In the genomic region with DNA sequence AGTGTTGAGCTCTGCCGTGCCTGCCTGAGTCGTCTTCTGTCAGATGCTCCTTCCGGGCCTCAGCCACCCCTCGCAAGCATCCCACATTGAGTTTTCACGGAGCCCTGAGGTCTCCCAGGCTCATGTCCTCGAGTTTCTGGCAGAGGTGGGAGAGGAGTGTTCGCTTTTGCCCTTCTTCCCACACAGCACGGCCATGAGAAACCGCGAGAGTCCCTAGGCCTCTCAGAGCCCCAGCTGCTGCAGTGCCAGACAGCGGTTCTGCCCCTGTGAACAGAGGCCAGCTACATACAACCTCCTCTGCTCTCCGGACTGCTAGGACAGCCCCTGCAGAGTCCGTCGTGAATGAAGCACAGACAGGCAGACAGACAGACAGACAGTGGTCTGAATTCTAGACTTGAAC, we compare ENCODE assay signal across 14 mouse cellular contexts. TPM values are rescaled to one million over a fixed set of nuclear protein-coding genes. Genes with fewer than 3 reads are reported as not detected.
DNase-seq lines count a peak whose midpoint lies in the region; ATAC-seq and TF ChIP-seq lines count a peak whose summit lies in the region.
"Had no signal": no experiment of that assay in that cellular context is flagged by ENCODE, and none has a peak within 500 bp of the region (broad histone marks: within the 10 kb centered on the region; RNA-seq: fewer than 3 reads in every experiment).

No protein-coding gene starts in this region.

- peak; percentile 39 for DNase-seq in embryo, embryonic 10.5 days (ENCODE audit: low spot score)
- DNase-seq in embryo, embryonic 9.5 days (ENCODE audit: extremely low spot score) = no peak
- DNase-seq in layer of hippocampus, adult 2 months (ENCODE audit: low spot score in 2 of 2) = no peak
- no peak for DNase-seq in layer of hippocampus, postnatal 14 days (ENCODE audit: low spot score in 2 of 2)
- no peak for DNase-seq in right cerebral cortex, postnatal 4 days
- DNase-seq: adrenal gland, adult 8-10 months; cerebellum, adult 18-20 months; heart, adult 2 months had no signal

- H3K4me2 ChIP-seq in embryonic facial prominence, embryonic 15.5 days (replicated peaks) = no peak overlapping the region
- no peak overlapping the region for H3K4me2 ChIP-seq in limb, embryonic 15.5 days
- H3K4me2 ChIP-seq: hindbrain, embryonic 15.5 days had no signal

- no peak overlapping the region for H3K9ac ChIP-seq in embryonic facial prominence, embryonic 15.5 days
- no peak overlapping the region for H3K9ac ChIP-seq in limb, embryonic 15.5 days
- H3K9ac ChIP-seq: hindbrain, embryonic 15.5 days had no signal

- TF ChIP-seq CTCF in layer of hippocampus, adult 2 months (conservative IDR thresholded peaks at IDR 0.05) = no peak

- no peak for ATAC-seq in embryonic facial prominence, embryonic 15.5 days (ENCODE audit: insufficient number of reproducible peaks, low FRiP score, low TSS enrichment, low read depth)
- no peak for ATAC-seq in limb, embryonic 15.5 days (ENCODE audit: insufficient number of reproducible peaks, low FRiP score, low TSS enrichment, low read depth)
- no peak for ATAC-seq in granulocyte monocyte progenitor cell, adult 5-6 weeks (replicated peaks; ENCODE audit: poor library complexity, severe bottlenecking)

- H3K4me3 ChIP-seq in layer of hippocampus, adult 2 months = no peak overlapping the region
- no peak overlapping the region for H3K4me3 ChIP-seq in embryonic facial prominence, embryonic 15.5 days (replicated peaks)
- H3K4me3 ChIP-seq in limb, embryonic 15.5 days = no peak overlapping the region
- H3K4me3 ChIP-seq: erythroblast, embryonic 14.5 days; heart, adult 2 months; hindbrain, embryonic 15.5 days had no signal

- no peaks in the 10 kb centered on the region for H3K36me3 ChIP-seq in embryonic facial prominence, embryonic 15.5 days
- no peaks in the 10 kb centered on the region for H3K36me3 ChIP-seq in limb, embryonic 15.5 days
- H3K36me3 ChIP-seq: hindbrain, embryonic 15.5 days had no signal

- H3K27ac ChIP-seq in layer of hippocampus, adult 2 months = peak overlapping the region; percentile 82; the same call in 1 of the 2 replicates
- peak overlapping the region; percentile 56; the same call in 1 of the 2 replicates for H3K27ac ChIP-seq in embryonic facial prominence, embryonic 15.5 days (replicated peaks)
- H3K27ac ChIP-seq in limb, embryonic 15.5 days = peak overlapping the region; percentile 74; the same call in 1 of the 2 replicates
- H3K27ac ChIP-seq: heart, adult 2 months had no signal

- H3K27me3 ChIP-seq in embryonic facial prominence, embryonic 15.5 days = no peaks in the 10 kb centered on the region
- no peaks in the 10 kb centered on the region for H3K27me3 ChIP-seq in limb, embryonic 15.5 days
- H3K27me3 ChIP-seq: hindbrain, embryonic 15.5 days had no signal

- WGBS in embryonic facial prominence, embryonic 15.5 days = 20% methylated on average over 14 of the region's 14 CpGs
- 28% methylated on average over 14 of the region's 14 CpGs for WGBS in limb, embryonic 15.5 days

- no peaks in the 10 kb centered on the region for H3K9me3 ChIP-seq in embryonic facial prominence, embryonic 15.5 days (replicated peaks)
- no peaks in the 10 kb centered on the region for H3K9me3 ChIP-seq in limb, embryonic 15.5 days
- H3K9me3 ChIP-seq: hindbrain, embryonic 15.5 days had no signal

- peaks cover 34% of the 10 kb centered on the region for H3K4me1 ChIP-seq in embryonic facial prominence, embryonic 15.5 days
- peaks cover 46% of the 10 kb centered on the region for H3K4me1 ChIP-seq in limb, embryonic 15.5 days

RNA-seq across cellular contexts. Expression of gene Gpr61, which starts 12.8 kb away (rescaled TPM):
- total RNA-seq in layer of hippocampus, adult 2 months (2021) = 10 to 100 TPM; 17.3 to 18.0 TPM
- 10 to 100 TPM; 14.4 to 15.2 TPM for total RNA-seq in layer of hippocampus, postnatal 14 days (2021)
- polyA plus RNA-seq in embryonic facial prominence, embryonic 15.5 days (2015; fragmentation: Nextera tagmentation; extraction: Ambion mirVana) = 0.11 and 0.25 TPM in 2 replicates
- polyA plus RNA-seq in limb, embryonic 15.5 days (2015; fragmentation: Nextera tagmentation; extraction: Ambion mirVana) = 0.09 TPM in 2 replicates
- not detected in 2 replicates for total RNA-seq in granulocyte monocyte progenitor cell, adult 5-6 weeks (2014; fragmentation: Nextera tagmentation)
- not detected in 2 replicates for total RNA-seq in granulocyte monocyte progenitor cell, adult 5-6 weeks (2017)
- total RNA-seq: heart, adult 2 months had no signal
- polyA plus RNA-seq: erythroblast, embryonic 14.5 days; spleen, adult 2 months had no signal

RNA-seq across cellular contexts. Expression of gene Amigo1, which starts 18.6 kb away (rescaled TPM):
- total RNA-seq in layer of hippocampus, adult 2 months (2021) = 10 to 100 TPM; 69.7 to 79.0 TPM
- 10 to 100 TPM; 47.2 to 49.0 TPM for total RNA-seq in layer of hippocampus, postnatal 14 days (2021)
- 6.3 and 6.8 TPM in 2 replicates for polyA plus RNA-seq in embryonic facial prominence, embryonic 15.5 days (2015; fragmentation: Nextera tagmentation; extraction: Ambion mirVana)
- polyA plus RNA-seq in limb, embryonic 15.5 days (2015; fragmentation: Nextera tagmentation; extraction: Ambion mirVana) = 4.7 and 5.4 TPM in 2 replicates
- total RNA-seq in granulocyte monocyte progenitor cell, adult 5-6 weeks (2014; fragmentation: Nextera tagmentation) = 1.9 and 4.4 TPM in 2 replicates
- total RNA-seq in granulocyte monocyte progenitor cell, adult 5-6 weeks (2017) = 2.0 and 3.4 TPM in 2 replicates

RNA-seq across cellular contexts. Expression of gene Gnai3, which starts 21.6 kb away (rescaled TPM):
- total RNA-seq in layer of hippocampus, adult 2 months (2021) = 10 to 100 TPM; 28.0 to 28.4 TPM
- total RNA-seq in layer of hippocampus, postnatal 14 days (2021) = 10 to 100 TPM; 38.1 to 44.4 TPM
- polyA plus RNA-seq in embryonic facial prominence, embryonic 15.5 days (2015; fragmentation: Nextera tagmentation; extraction: Ambion mirVana) = 154 and 161 TPM in 2 replicates
- 179 and 183 TPM in 2 replicates for polyA plus RNA-seq in limb, embryonic 15.5 days (2015; fragmentation: Nextera tagmentation; extraction: Ambion mirVana)
- 82.3 and 93.1 TPM in 2 replicates for total RNA-seq in granulocyte monocyte progenitor cell, adult 5-6 weeks (2014; fragmentation: Nextera tagmentation)
- total RNA-seq in granulocyte monocyte progenitor cell, adult 5-6 weeks (2017) = 139 and 189 TPM in 2 replicates

RNA-seq across cellular contexts. Expression of gene Cyb561d1, which starts 33.5 kb away (rescaled TPM):
- 10 to 100 TPM; 16.3 to 16.8 TPM for total RNA-seq in layer of hippocampus, adult 2 months (2021)
- 10 to 100 TPM; 11.5 to 12.4 TPM for total RNA-seq in layer of hippocampus, postnatal 14 days (2021)
- polyA plus RNA-seq in embryonic facial prominence, embryonic 15.5 days (2015; fragmentation: Nextera tagmentation; extraction: Ambion mirVana) = 2.8 and 3.0 TPM in 2 replicates
- polyA plus RNA-seq in limb, embryonic 15.5 days (2015; fragmentation: Nextera tagmentation; extraction: Ambion mirVana) = 2.4 and 3.1 TPM in 2 replicates
- 5.0 and 5.8 TPM in 2 replicates for total RNA-seq in granulocyte monocyte progenitor cell, adult 5-6 weeks (2014; fragmentation: Nextera tagmentation)
- total RNA-seq in granulocyte monocyte progenitor cell, adult 5-6 weeks (2017) = 3.5 and 3.9 TPM in 2 replicates

RNA-seq across cellular contexts. Expression of gene Atxn7l2, which starts 43.2 kb away (rescaled TPM):
- total RNA-seq in layer of hippocampus, adult 2 months (2021) = 10 to 100 TPM; 31.9 to 34.6 TPM
- 10 to 100 TPM; 20.9 to 24.4 TPM for total RNA-seq in layer of hippocampus, postnatal 14 days (2021)
- polyA plus RNA-seq in embryonic facial prominence, embryonic 15.5 days (2015; fragmentation: Nextera tagmentation; extraction: Ambion mirVana) = 18.4 and 20.4 TPM in 2 replicates
- 18.0 and 18.7 TPM in 2 replicates for polyA plus RNA-seq in limb, embryonic 15.5 days (2015; fragmentation: Nextera tagmentation; extraction: Ambion mirVana)
- total RNA-seq in granulocyte monocyte progenitor cell, adult 5-6 weeks (2014; fragmentation: Nextera tagmentation) = 6.7 and 6.8 TPM in 2 replicates
- total RNA-seq in granulocyte monocyte progenitor cell, adult 5-6 weeks (2017) = 1.1 and 1.5 TPM in 2 replicates

Comparison
In these comparisons a context has a peak if more than half of its experiments do, and no peak if none do; other contexts are left out.
1. RNA of gene Gpr61, which starts 12.8 kb away (total RNA-seq): 17.3 to 18.0 TPM in layer of hippocampus, adult 2 months and 14.4 to 15.2 TPM in layer of hippocampus, postnatal 14 days; not detected in granulocyte monocyte progenitor cell, adult 5-6 weeks; every median in the first group is over 10 times any median in the second.
2. RNA of gene Amigo1, which starts 18.6 kb away (total RNA-seq): 69.7 to 79.0 TPM in layer of hippocampus, adult 2 months and 47.2 to 49.0 TPM in layer of hippocampus, postnatal 14 days; 1.9 to 4.4 TPM in granulocyte monocyte progenitor cell, adult 5-6 weeks; every median in the first group is over 4 times any median in the second.
3. Peak in every context shown above with its lines, with median percentiles within 50 percentile points of each other: H3K27ac ChIP-seq.